Mouse (Mus musculus) CH12.LX (cell line): ENCODE results near the gene Hoxc5.

Source experiments
- BHLHE40 ChIP-seq: IDR thresholded peaks from 2 replicates; pipeline ENCODE4 v1.6.1; 2011; ENCODE audit warnings: mild to moderate bottlenecking, low read depth, low read length, improper control_type of control experiment
- CTCF ChIP-seq, 2 experiments: IDR thresholded peaks in 1 of 2; conservative IDR thresholded peaks in 1 of 2; 2 replicates each; pipeline ENCODE4 v1.5.1; 2011 to 2012; ENCODE audit warnings: low read depth in 2 of 2, low read length in 2 of 2, improper control_type of control experiment in 1 of 2, inconsistent platforms in 1 of 2, mild to moderate bottlenecking in 1 of 2, moderate library complexity in 1 of 2
- POLR2AphosphoS2 ChIP-seq: IDR thresholded peaks from 2 replicates; pipeline ENCODE4 v1.6.1; 2011; ENCODE audit warnings: low read depth, low read length, improper control_type of control experiment
- RCOR1 ChIP-seq: conservative IDR thresholded peaks from 2 replicates; pipeline ENCODE4 v1.6.1; 2012; ENCODE audit warnings: low read depth, mild to moderate bottlenecking, inconsistent platforms, low read length, improper control_type of control experiment
- TCF12 ChIP-seq: IDR thresholded peaks from 2 replicates; pipeline ENCODE4 v1.6.1; 2014; ENCODE audit warnings: low read depth, mild to moderate bottlenecking, inconsistent platforms, low read length, improper control_type of control experiment

GRCm38 (mm10) chr15:102919336-102920180 lies 47.7 kb upstream of the Hoxc5 start:
- TF ChIP-seq POLR2AphosphoS2 (no peak), TCF12 (no peak), RCOR1 (no peak), BHLHE40 (no peak), CTCF (conservative IDR thresholded peaks at IDR 0.05 in 1 of 2, IDR thresholded peaks at IDR 0.05 in 1 of 2; ENCODE audit: low read depth in 2 of 2, low read length in 2 of 2) (no peak)
